Mouse (Mus musculus) heart, postnatal 4 days (tissue): ENCODE measurements around the gene Smad5. TPM values are rescaled to one million over a fixed set of nuclear protein-coding genes. Genes with fewer than 3 reads are reported as not detected.
A peak's percentile ranks its signal among the peaks of the same experiment; 100 is the strongest.

Experiments used
- DNase-seq: peaks from one replicate; pipeline ENCODE4 v3.0.0; 2021
- total RNA-seq, 2 experiments: library from RNA; stranded (reverse); gene quantifications; 2 replicates each; pipeline ENCODE4 v1.2.3; 2021

Smad5 gene
- total RNA-seq, 2 experiments from 2014 or later = 48.8 to 54.3 TPM

GRCm38 (mm10) chr13:56757201-56757600 is 54.4 kb downstream of the Smad5 start:
- no peak for DNase-seq

- peak; percentile 84 for DNase-seq
Observed at GRCm38 (mm10) chr13:56758492-56758891, 55.7 kb downstream of the Smad5 start.

- no peak for DNase-seq
Observed at GRCm38 (mm10) chr13:56762446-56763229, 59.8 kb downstream of the Smad5 start.

- peak; percentile 24 for DNase-seq
Observed at GRCm38 (mm10) chr13:56765284-56766032, 62.6 kb downstream of the Smad5 start.

GRCm38 (mm10) chr13:56766211-56766610 is 63.4 kb downstream of the Smad5 start:
- DNase-seq = no peak

- no peak for DNase-seq
Observed at GRCm38 (mm10) chr13:56769431-56769830, 66.6 kb downstream of the Smad5 start.

- no peak for DNase-seq
Observed at GRCm38 (mm10) chr13:56770136-56770578, 67.3 kb downstream of the Smad5 start.

GRCm38 (mm10) chr13:56770786-56771185 is 68.0 kb downstream of the Smad5 start:
- DNase-seq = no peak

- no peak for DNase-seq
Observed at GRCm38 (mm10) chr13:56772592-56772991, 69.8 kb downstream of the Smad5 start.

GRCm38 (mm10) chr13:56773262-56773870 is 70.6 kb downstream of the Smad5 start:
- DNase-seq = no peak

- no peak for DNase-seq
Observed at GRCm38 (mm10) chr13:56774304-56774703, 71.5 kb downstream of the Smad5 start.

GRCm38 (mm10) chr13:56780746-56781469 is 78.1 kb downstream of the Smad5 start:
- DNase-seq = no peak

- DNase-seq = no peak
Observed at GRCm38 (mm10) chr13:56781697-56782096, 78.9 kb downstream of the Smad5 start.

GRCm38 (mm10) chr13:56782621-56783020 is 79.8 kb downstream of the Smad5 start:
- no peak for DNase-seq

- no peak for DNase-seq
Observed at GRCm38 (mm10) chr13:56790683-56791082, 87.9 kb downstream of the Smad5 start.

Other genes starting within 250 kb of the Smad5 start
- gene Il9, start 220.8 kb upstream of the Smad5 start, total RNA-seq = not detected
- under 1 TPM; 0.72 to 0.88 TPM for gene Fbxl21, start 180.5 kb upstream of the Smad5 start, total RNA-seq
- not detected for gene Lect2, start 154.5 kb upstream of the Smad5 start, total RNA-seq
- 10 to 100 TPM; 20.0 to 24.1 TPM for gene Tgfbi, start 93.5 kb upstream of the Smad5 start, total RNA-seq
- gene Gm45623, start 50.8 kb downstream of the Smad5 start, total RNA-seq = under 1 TPM in 1 of 2 experiments, not detected in 1; 0.19 TPM
- under 1 TPM in 1 of 2 experiments, not detected in 1; 0.11 TPM for gene Trpc7, start 193.0 kb downstream of the Smad5 start, total RNA-seq